Mouse (Mus musculus) thymus, adult 2 months (tissue): Measurements from ENCODE around the gene 4930432M17Rik.

Source experiments
- CTCF ChIP-seq: fragments of 200-500 bp; IDR thresholded peaks from 2 replicates; pipeline ENCODE4 v1.5.1; 2012; ENCODE audit warnings: mild to moderate bottlenecking, control low read depth, low read length, moderate library complexity, borderline replicate concordance; ENCODE audit not compliant: control insufficient read depth, poor library complexity, insufficient read depth; ENCODE audit errors: extremely low read depth
- POLR2A ChIP-seq: fragments of 200-500 bp; IDR thresholded peaks from 2 replicates; pipeline ENCODE4 v1.6.1; 2012; ENCODE audit warnings: mild to moderate bottlenecking, low read length, control low read depth, moderate library complexity; ENCODE audit not compliant: control insufficient read depth, poor library complexity, insufficient read depth; ENCODE audit errors: extremely low read depth

DNA sequence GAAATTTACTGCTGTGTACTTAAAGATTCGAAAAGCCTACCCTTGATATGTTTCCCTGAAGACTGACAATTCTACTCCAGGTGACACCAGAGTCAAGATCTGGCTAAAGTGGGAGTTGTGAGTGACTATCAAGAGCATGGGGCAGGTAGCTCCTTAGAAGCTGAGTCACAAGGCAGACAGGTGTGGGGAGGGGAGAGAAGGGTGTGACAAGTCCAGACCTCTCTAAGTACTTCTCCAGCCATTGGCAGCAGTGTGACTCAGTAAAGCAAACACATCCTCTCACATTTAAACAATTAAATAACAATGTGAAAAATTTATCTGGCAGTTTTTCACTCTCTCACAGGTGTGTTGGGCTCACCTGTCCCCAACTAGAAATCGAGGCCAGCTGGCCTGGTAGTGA lies 44.9 kb upstream of the 4930432M17Rik start:
- TF ChIP-seq POLR2A (no peak), CTCF (no peak)
